Mouse (Mus musculus) adipocyte (in vitro differentiated cells): ENCODE results near the gene Hcn4.

Source experiments
- DNase-seq: peaks from one replicate; pipeline ENCODE4 v3.0.0-alpha.2; 2016; ENCODE audit warnings: low spot score

Gene Hcn4

GRCm38 (mm10) chr9:58847676-58848075 is 24.5 kb downstream of the Hcn4 start:
- DNase-seq = no peak

- no peak for DNase-seq
Observed at GRCm38 (mm10) chr9:58849576-58850315, 26.5 kb downstream of the Hcn4 start.

- no peak for DNase-seq
Observed at GRCm38 (mm10) chr9:58854931-58855330, 31.7 kb downstream of the Hcn4 start.

GRCm38 (mm10) chr9:58859080-58859635 is 35.9 kb downstream of the Hcn4 start:
- no peak for DNase-seq

- no peak for DNase-seq
Observed at GRCm38 (mm10) chr9:58863826-58864225, 40.6 kb downstream of the Hcn4 start.

- no peak for DNase-seq
Observed at GRCm38 (mm10) chr9:58871141-58871540, 47.9 kb downstream of the Hcn4 start.

GRCm38 (mm10) chr9:58873541-58874324 is 50.5 kb downstream of the Hcn4 start:
- peak; percentile 70 for DNase-seq

- DNase-seq = no peak
Observed at GRCm38 (mm10) chr9:58874354-58874753, 51.1 kb downstream of the Hcn4 start.

GRCm38 (mm10) chr9:58875439-58875838 is 52.2 kb downstream of the Hcn4 start:
- DNase-seq = no peak

- no peak for DNase-seq
Observed at GRCm38 (mm10) chr9:58876946-58877625, 53.9 kb downstream of the Hcn4 start.

- DNase-seq = no peak
Observed at GRCm38 (mm10) chr9:58879836-58880235, 56.6 kb downstream of the Hcn4 start.

- peak; percentile 15 for DNase-seq
Observed at GRCm38 (mm10) chr9:58882686-58883085, 59.5 kb downstream of the Hcn4 start.

- no peak for DNase-seq
Observed at GRCm38 (mm10) chr9:58889782-58890448, 66.7 kb downstream of the Hcn4 start.

GRCm38 (mm10) chr9:58890893-58891292 is 67.7 kb downstream of the Hcn4 start:
- no peak for DNase-seq

- no peak for DNase-seq
Observed at GRCm38 (mm10) chr9:58891840-58892640, 68.8 kb downstream of the Hcn4 start.

GRCm38 (mm10) chr9:58899602-58900001 is 76.4 kb downstream of the Hcn4 start:
- no peak for DNase-seq

GRCm38 (mm10) chr9:58902869-58903585 is 79.8 kb downstream of the Hcn4 start:
- DNase-seq = peak; percentile 78
